Mouse (Mus musculus): Measurements from ENCODE around the gene Vmn1r228. TPM values are rescaled to one million over a fixed set of nuclear protein-coding genes. Genes with fewer than 3 reads are reported as not detected.

Vmn1r228 gene
- not detected in 2 replicates for polyA plus RNA-seq (2015; fragmentation: Nextera tagmentation; extraction: Ambion mirVana)

- Histone ChIP-seq H3K27me3 (no peaks in the 10 kb centered on the region), H3K4me1 (replicated peaks) (no peaks in the 10 kb centered on the region), H3K36me3 (replicated peaks) (no peaks in the 10 kb centered on the region), H3K9me3 (replicated peaks) (no peaks in the 10 kb centered on the region), H3K27ac (replicated peaks) (no peak within 1 kb of the TSS), H3K4me2 (no peak within 1 kb of the TSS), H3K4me3 (replicated peaks) (no peak within 1 kb of the TSS), H3K9ac (no peak within 1 kb of the TSS)
- ATAC-seq (ENCODE audit: insufficient read depth): no peak
Observed at GRCm38 (mm10) chr17:20786057-20786456, at the start of gene Vmn1r228. Vmn1r228 (minus strand) TSS chr17:20786157.

DNA sequence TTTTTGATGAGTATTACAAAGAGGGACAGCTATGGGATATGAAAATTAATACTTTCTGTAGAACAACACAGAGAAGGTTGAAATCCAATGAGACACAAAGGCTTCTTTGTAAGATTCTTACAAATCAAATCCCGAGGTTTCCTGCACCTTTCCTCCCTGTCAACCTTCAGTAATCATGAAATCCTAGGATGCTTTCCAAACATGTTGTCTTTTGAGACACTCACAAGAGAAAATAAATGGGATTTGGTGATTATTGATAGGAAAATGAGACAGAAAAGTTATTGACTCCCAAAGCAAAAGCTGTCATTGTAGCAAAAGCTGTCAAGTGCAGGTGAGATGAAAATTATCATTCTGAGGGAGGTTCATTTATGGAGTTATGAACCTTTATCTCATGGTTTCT is 25.3 kb upstream of the Vmn1r228 start, which contains the start of gene Vmn1r229:
TSS of gene Vmn1r229 (plus strand) at position 301 of the 400 bp plus-strand sequence.
- H3K9me3 ChIP-seq (replicated peaks): no peaks in the 10 kb centered on the region
- H3K4me2 ChIP-seq: no peak within 1 kb of the TSS
- no peaks in the 10 kb centered on the region for H3K36me3 ChIP-seq (replicated peaks)
- WGBS (ENCODE audit: insufficient replicate concordance): 45% methylated on average over 1 of the region's 1 CpGs
- H3K4me1 ChIP-seq (replicated peaks): no peaks in the 10 kb centered on the region
- H3K27ac ChIP-seq (replicated peaks): no peak within 1 kb of the TSS
- no peak within 1 kb of the TSS for H3K9ac ChIP-seq
- H3K27me3 ChIP-seq: no peaks in the 10 kb centered on the region
- no peak within 1 kb of the TSS for H3K4me3 ChIP-seq (replicated peaks)
- ATAC-seq (ENCODE audit: insufficient read depth): no peak

DNA sequence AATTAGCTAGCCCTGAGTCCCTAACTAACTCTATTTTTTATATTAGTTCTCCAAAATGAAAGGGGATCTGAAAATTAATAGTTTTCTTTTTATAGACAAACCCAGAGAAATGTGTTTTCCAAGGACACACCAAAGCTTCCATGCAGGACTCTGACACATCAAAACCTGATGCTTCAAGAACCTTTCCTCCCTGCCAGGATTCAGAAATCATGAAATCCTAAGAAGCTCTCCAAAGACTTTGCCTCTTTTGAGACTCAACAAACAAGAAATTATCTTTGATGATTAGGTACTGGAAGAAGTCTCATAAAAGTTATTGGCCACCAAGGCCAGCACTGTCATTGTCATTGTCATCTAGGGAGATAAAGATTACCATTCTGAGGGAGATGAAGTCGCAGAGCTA is 56.4 kb downstream of the Vmn1r228 start, which contains the start of gene Vmn1r227:
TSS of gene Vmn1r227 (plus strand) at position 301 of the 400 bp plus-strand sequence.
- no peaks in the 10 kb centered on the region for H3K36me3 ChIP-seq (replicated peaks)
- H3K9me3 ChIP-seq (replicated peaks): no peaks in the 10 kb centered on the region
- H3K4me1 ChIP-seq (replicated peaks): no peaks in the 10 kb centered on the region
- no peaks in the 10 kb centered on the region for H3K27me3 ChIP-seq
- ATAC-seq (ENCODE audit: insufficient read depth): no peak
- 17% methylated on average over 1 of the region's 1 CpGs for WGBS (ENCODE audit: insufficient replicate concordance)
- no peak within 1 kb of the TSS for H3K27ac ChIP-seq (replicated peaks)
- H3K4me2 ChIP-seq: no peak within 1 kb of the TSS
- no peak within 1 kb of the TSS for H3K4me3 ChIP-seq (replicated peaks)
- H3K9ac ChIP-seq: no peak within 1 kb of the TSS

Other genes with a start within 250 kb of the Vmn1r228 start
- gene Vmn2r109, start 221.4 kb downstream of the Vmn1r228 start, polyA plus RNA-seq (2015; fragmentation: Nextera tagmentation; extraction: Ambion mirVana): not detected in 2 replicates
- 0.02 TPM in 1 of 2 replicates, not detected in the other for gene Vmn2r110, start 189.7 kb downstream of the Vmn1r228 start, polyA plus RNA-seq (2015; fragmentation: Nextera tagmentation; extraction: Ambion mirVana)
- gene Fpr-rs3, start 161.3 kb downstream of the Vmn1r228 start, polyA plus RNA-seq (2015; fragmentation: Nextera tagmentation; extraction: Ambion mirVana): not detected in 2 replicates
- gene Vmn1r226, start 103.3 kb downstream of the Vmn1r228 start, polyA plus RNA-seq (2015; fragmentation: Nextera tagmentation; extraction: Ambion mirVana): not detected in 2 replicates
- not detected in 2 replicates for gene Vmn1r227, start 56.3 kb downstream of the Vmn1r228 start, polyA plus RNA-seq (2015; fragmentation: Nextera tagmentation; extraction: Ambion mirVana)
- not detected in 2 replicates for gene Vmn1r229, start 25.4 kb upstream of the Vmn1r228 start, polyA plus RNA-seq (2015; fragmentation: Nextera tagmentation; extraction: Ambion mirVana)
- not detected in 2 replicates for gene Vmn1r230, start 54.3 kb upstream of the Vmn1r228 start, polyA plus RNA-seq (2015; fragmentation: Nextera tagmentation; extraction: Ambion mirVana)
- gene Vmn1r231, start 118.9 kb upstream of the Vmn1r228 start, polyA plus RNA-seq (2015; fragmentation: Nextera tagmentation; extraction: Ambion mirVana): not detected in 2 replicates
- gene Vmn1r232, start 133.6 kb upstream of the Vmn1r228 start, polyA plus RNA-seq (2015; fragmentation: Nextera tagmentation; extraction: Ambion mirVana): not detected in 2 replicates
- 92.5 and 97.3 TPM in 2 replicates for gene Ppp2r1a, start 159.2 kb upstream of the Vmn1r228 start, polyA plus RNA-seq (2015; fragmentation: Nextera tagmentation; extraction: Ambion mirVana)
- not detected in 2 replicates for gene Vmn1r233, start 210.3 kb upstream of the Vmn1r228 start, polyA plus RNA-seq (2015; fragmentation: Nextera tagmentation; extraction: Ambion mirVana)
- 3.6 and 4.5 TPM in 2 replicates for gene Zfp160, start 222.7 kb upstream of the Vmn1r228 start, polyA plus RNA-seq (2015; fragmentation: Nextera tagmentation; extraction: Ambion mirVana)

All from liver, embryonic 15.5 days (tissue).